Mouse (Mus musculus) midbrain, embryonic 16.5 days (tissue): Measurements from ENCODE around the gene Ankrd13a. TPM values are rescaled to one million over a fixed set of nuclear protein-coding genes. Genes with fewer than 3 reads are reported as not detected.
"Not testable (repeated sequence)": the region's sequence is repeated elsewhere in the genome, so short reads cannot be mapped to it uniquely, and the experiment has no call there.

Source experiments
- ATAC-seq: fragments of 200-750 bp; cut with Nextera tagmentation; 2 replicates; pipeline ENCODE4 v1.8.0; 2017; ENCODE audit warnings: moderate TSS enrichment
- H3K27ac ChIP-seq: fragments of 300-500 bp; sonication (generic); 2 replicates; pipeline ENCODE4 v1.5.1; 2014; ENCODE audit warnings: mild to moderate bottlenecking, low read length, mixed read lengths
- H3K27me3 ChIP-seq: fragments of 300-500 bp; sonication (generic); 2 replicates; pipeline ENCODE4 v1.6.1; 2014; ENCODE audit warnings: low read depth, low read length, mixed read lengths; ENCODE audit not compliant: control insufficient read depth, insufficient read depth
- H3K36me3 ChIP-seq: fragments of 300-500 bp; sonication (generic); 2 replicates; pipeline ENCODE4 v1.6.1; 2014; ENCODE audit warnings: mild to moderate bottlenecking, low read length, moderate library complexity, mixed read lengths; ENCODE audit not compliant: control insufficient read depth, insufficient read depth
- H3K4me1 ChIP-seq: fragments of 300-500 bp; sonication (generic); 2 replicates; pipeline ENCODE4 v1.6.1; 2014; ENCODE audit warnings: mild to moderate bottlenecking, low read length, mixed read lengths; ENCODE audit not compliant: control insufficient read depth, insufficient read depth
- H3K4me2 ChIP-seq: fragments of 300-500 bp; sonication (generic); 2 replicates; pipeline ENCODE4 v1.6.1; 2014; ENCODE audit warnings: mild to moderate bottlenecking, low read length, mixed read lengths
- H3K4me3 ChIP-seq: fragments of 300-500 bp; sonication (generic); 2 replicates; pipeline ENCODE4 v1.5.1; 2014; ENCODE audit warnings: low read depth, mild to moderate bottlenecking, low read length, moderate library complexity, mixed read lengths
- H3K9ac ChIP-seq: fragments of 300-500 bp; sonication (generic); 2 replicates; pipeline ENCODE4 v1.6.1; 2014; ENCODE audit warnings: low read depth, low read length, mixed read lengths
- H3K9me3 ChIP-seq: fragments of 300-500 bp; sonication (generic); replicated peaks from 2 replicates; pipeline ENCODE4 v1.6.1; 2014; ENCODE audit warnings: mild to moderate bottlenecking, low read length, mixed read lengths; ENCODE audit not compliant: control insufficient read depth, poor library complexity, severe bottlenecking
- WGBS: fragments of 180-500 bp; shearing (Covaris S2); extraction: QIAGEN DNeasy Blood & Tissue Kit; methylation state at CpG from one replicate; pipeline ENCODE4 v1.1.7; 2014; 5-methylcytosine and 5-hydroxymethylcytosine counted together
- microRNA-seq: library from miRNA; unstranded; fragments of <30 nt; microRNA quantifications from one replicate; pipeline ENCODE4, GENCODE M21; 2017
- polyA plus RNA-seq: library from polyadenylated mRNA; unstranded; fragments of >200 nt; fragmentation: Nextera tagmentation; extraction: Ambion mirVana; gene quantifications from 2 replicates; pipeline ENCODE4 v1.2.1, GENCODE M21; 2015

Ankrd13a gene
- polyA plus RNA-seq, 1 experiment from 2014 or later: 24.3 TPM

DNA sequence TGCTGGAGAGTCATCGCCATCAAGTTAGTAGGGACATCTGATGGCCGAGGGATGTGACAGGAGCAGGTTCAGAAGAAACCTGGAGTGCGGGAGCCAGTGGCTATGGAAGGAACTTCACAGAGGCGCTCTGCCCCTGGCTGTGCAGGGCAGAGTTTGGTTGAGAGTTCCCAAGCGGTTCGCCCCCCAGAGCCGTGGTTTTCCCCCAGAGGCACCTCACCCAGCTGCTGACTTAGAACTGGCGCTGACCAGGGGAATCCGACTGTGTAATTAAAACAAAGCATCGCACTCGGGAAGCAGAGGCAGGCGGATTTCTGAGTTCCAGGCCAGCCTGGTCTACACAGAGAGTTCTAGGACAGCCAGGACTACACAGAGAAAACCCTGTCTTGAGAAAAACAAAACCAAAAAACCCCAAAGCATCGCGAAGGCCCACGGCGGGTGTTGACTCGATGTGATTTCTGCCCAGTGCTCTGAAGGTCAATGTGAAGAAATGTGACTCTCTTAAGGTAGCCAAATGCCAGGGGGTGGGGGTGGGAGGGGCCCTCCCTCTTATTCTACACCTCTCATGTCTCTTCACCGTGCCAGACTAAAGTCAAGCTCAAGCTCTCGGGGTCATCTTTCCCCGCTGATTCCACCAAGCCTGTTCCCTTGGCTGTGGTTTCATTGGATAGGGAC lies 77.2 kb downstream of the Ankrd13a start:
- ATAC-seq: no peak
- no peaks in the 10 kb centered on the region for H3K27me3 ChIP-seq
- WGBS: 87% methylated on average over 20 of the region's 20 CpGs
- H3K4me1 ChIP-seq: no peaks in the 10 kb centered on the region
- no peak overlapping the region for H3K4me2 ChIP-seq
- no peak overlapping the region for H3K27ac ChIP-seq
- no peaks in the 10 kb centered on the region for H3K9me3 ChIP-seq
- H3K9ac ChIP-seq: no peak overlapping the region
- no peaks in the 10 kb centered on the region for H3K36me3 ChIP-seq
- H3K4me3 ChIP-seq: no peak overlapping the region

DNA sequence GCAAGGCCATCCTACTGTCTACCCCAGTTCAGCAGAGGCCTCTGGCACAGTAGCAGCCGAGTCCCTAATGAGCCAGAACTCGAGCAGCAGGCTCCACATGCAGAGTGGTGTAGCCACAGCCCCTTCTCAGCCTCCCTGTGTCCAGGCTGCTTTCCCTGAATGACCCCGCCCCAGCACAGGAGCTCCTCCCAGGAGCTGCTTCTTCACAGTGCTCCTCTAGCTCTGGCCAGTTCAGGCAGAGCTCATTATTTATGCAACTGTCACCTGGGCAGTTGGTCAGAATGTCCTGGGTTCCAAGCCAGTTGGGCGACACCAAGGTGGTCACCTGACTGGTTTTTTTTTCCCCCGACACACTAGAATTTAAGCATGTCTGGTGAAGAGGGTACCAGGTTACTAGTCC lies 78.9 kb downstream of the Ankrd13a start, which contains the start of gene 4930519G04Rik:
TSS of gene 4930519G04Rik (plus strand) at position 301 of the 400 bp plus-strand sequence.
- H3K4me2 ChIP-seq, H3K4me1 ChIP-seq, H3K9ac ChIP-seq, ATAC-seq, H3K36me3 ChIP-seq, H3K27me3 ChIP-seq, H3K9me3 ChIP-seq, H3K27ac ChIP-seq, H3K4me3 ChIP-seq: not testable (repeated sequence)
- WGBS: 87% methylated on average over 3 of the region's 5 CpGs

Small RNA genes within 50 kb of the gene (microRNA-seq; reads per million reads assigned to microRNA genes)
- gene Mir6240: 5.5 reads per million, percentile 24 among the genes with 10 or more reads in this experiment

Other genes with a start within 250 kb of the Ankrd13a start
- 5.3 and 6.0 TPM in 2 replicates for gene Fam222a, start 206.7 kb upstream of the Ankrd13a start, polyA plus RNA-seq
- 1.3 and 1.9 TPM in 2 replicates for gene Trpv4, start 116.3 kb upstream of the Ankrd13a start, polyA plus RNA-seq
- gene Gltp, start 83.7 kb upstream of the Ankrd13a start, polyA plus RNA-seq: 34.2 and 39.4 TPM in 2 replicates
- gene Tchp, start 66.9 kb upstream of the Ankrd13a start, polyA plus RNA-seq: 16.3 and 17.5 TPM in 2 replicates
- gene Git2, start 840 bp downstream of the Ankrd13a start, polyA plus RNA-seq: 48.4 and 54.1 TPM in 2 replicates
- gene 1500011B03Rik, start 48.8 kb downstream of the Ankrd13a start, polyA plus RNA-seq: 272 and 306 TPM in 2 replicates
- gene 4930519G04Rik, start 79.0 kb downstream of the Ankrd13a start, polyA plus RNA-seq: not detected in 2 replicates
- 3.1 and 3.7 TPM in 2 replicates for gene Gm9936, start 84.0 kb downstream of the Ankrd13a start, polyA plus RNA-seq
- gene Oasl2, start 122.3 kb downstream of the Ankrd13a start, polyA plus RNA-seq: 2.8 and 3.1 TPM in 2 replicates
- 0.40 TPM in 1 of 2 replicates, not detected in the other for gene Oasl1, start 148.6 kb downstream of the Ankrd13a start, polyA plus RNA-seq
- 117 and 132 TPM in 2 replicates for gene 2210016L21Rik, start 167.5 kb downstream of the Ankrd13a start, polyA plus RNA-seq
- gene Hnf1a, start 196.4 kb downstream of the Ankrd13a start, polyA plus RNA-seq: 0.05 TPM in 1 of 2 replicates, not detected in the other
- 18.2 and 18.4 TPM in 2 replicates for gene Sppl3, start 236.5 kb downstream of the Ankrd13a start, polyA plus RNA-seq